Mouse (Mus musculus): ENCODE results near the gene Trim41. TPM values are rescaled to one million over a fixed set of nuclear protein-coding genes. Genes with fewer than 3 reads are reported as not detected.

The Trim41 gene
- polyA plus RNA-seq, 1 experiment: 95.5 TPM

DNA sequence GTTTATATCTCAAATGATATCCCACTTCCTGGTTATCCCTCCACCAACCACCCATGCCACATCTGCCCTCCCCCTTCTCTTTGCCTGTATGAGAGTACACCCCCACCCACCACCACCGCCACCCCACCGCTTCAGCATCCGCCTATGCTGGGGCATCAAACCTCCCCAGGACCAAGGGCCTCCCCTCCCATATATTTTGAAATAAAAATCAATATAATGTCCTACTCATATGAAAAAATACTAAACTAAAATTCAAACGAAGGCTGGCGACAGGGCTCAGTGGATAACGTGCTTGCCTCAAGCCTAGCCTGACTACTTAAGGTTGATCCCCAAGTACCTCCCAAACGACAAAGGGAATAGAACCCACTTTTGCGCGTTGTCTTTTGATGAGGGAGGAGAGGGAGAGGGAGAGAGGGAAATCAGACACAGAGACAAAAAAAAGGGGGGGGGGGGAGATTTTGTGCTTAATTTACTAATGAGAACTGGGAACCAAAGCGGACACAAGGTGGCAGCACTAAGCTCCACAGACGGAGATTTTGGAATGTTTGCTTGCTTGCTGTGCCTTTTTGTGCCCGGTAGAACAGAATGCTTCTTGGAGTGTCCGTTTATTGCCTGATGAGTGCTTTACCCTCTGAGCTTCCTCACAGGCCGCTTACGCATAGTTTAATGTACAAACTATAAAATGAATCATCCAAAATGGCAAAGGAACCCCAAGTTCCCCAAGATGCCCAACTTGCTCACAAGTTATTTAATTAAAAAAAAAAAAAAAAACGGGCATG is 28.7 kb downstream of the Trim41 start:
- H3K27me3 ChIP-seq (ENCODE audit: control insufficient read depth, insufficient read depth, low read length): no peaks in the 10 kb centered on the region
- H3K36me3 ChIP-seq (ENCODE audit: control insufficient read depth, insufficient read depth, low read length): no peaks in the 10 kb centered on the region
- no peak overlapping the region for H3K4me3 ChIP-seq (ENCODE audit: control insufficient read depth, low read depth, low read length)
- TF ChIP-seq POLR2A (IDR thresholded peaks at IDR 0.05; ENCODE audit: control insufficient read depth, low read depth, low read length): no peak
- peak; percentile 33; the same call in 1 of the 2 replicates for TF ChIP-seq CTCF (IDR thresholded peaks at IDR 0.05; ENCODE audit: control insufficient read depth, insufficient read depth, insufficient replicate concordance, low read depth, low read length)
- no peak overlapping the region for H3K27ac ChIP-seq (ENCODE audit: control insufficient read depth, insufficient read depth, low read depth, low read length)
- H3K4me1 ChIP-seq (ENCODE audit: control insufficient read depth, insufficient read depth, low read length): peaks cover 10% of the 10 kb centered on the region; the same call in 1 of the 2 replicates

DNA sequence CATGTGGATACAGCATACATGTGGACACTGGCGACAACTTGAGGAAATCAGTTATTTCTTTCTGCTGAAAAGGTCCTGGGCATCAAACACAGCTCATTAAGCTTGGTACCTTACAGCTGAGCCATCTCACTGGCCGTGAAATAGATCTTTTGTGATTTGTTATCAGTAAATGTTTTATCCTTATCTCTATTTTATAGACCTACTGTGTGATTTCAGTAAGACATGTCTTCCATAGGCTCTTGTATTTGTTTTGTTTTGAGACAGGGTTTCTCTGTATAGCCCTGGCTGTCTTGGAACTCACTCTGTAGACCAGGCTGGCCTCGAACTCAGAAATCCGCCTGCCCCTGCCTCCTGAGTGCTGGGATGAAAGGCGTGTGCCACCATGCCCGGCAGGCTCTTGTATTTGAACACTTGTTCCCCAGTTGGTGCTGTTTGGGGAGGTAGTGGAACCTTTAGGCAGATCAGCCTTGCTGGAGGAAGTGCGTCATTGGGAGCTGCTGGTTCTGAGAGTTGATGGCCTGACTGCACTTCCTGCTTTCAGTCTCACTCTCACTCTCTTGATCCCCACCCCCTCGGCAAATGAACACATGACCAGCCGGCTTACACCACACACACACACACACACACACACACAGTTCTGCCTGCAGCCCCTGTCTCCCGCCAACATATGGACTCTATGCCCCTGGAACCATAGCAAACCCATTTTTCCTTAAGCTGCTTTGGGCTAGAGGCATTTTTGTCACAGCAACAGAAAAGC is 29.5 kb downstream of the Trim41 start:
- H3K36me3 ChIP-seq (ENCODE audit: control insufficient read depth, insufficient read depth, low read length): no peaks in the 10 kb centered on the region
- H3K27ac ChIP-seq (ENCODE audit: control insufficient read depth, insufficient read depth, low read depth, low read length): no peak overlapping the region
- peaks cover 10% of the 10 kb centered on the region; the same call in 1 of the 2 replicates for H3K4me1 ChIP-seq (ENCODE audit: control insufficient read depth, insufficient read depth, low read length)
- no peaks in the 10 kb centered on the region for H3K27me3 ChIP-seq (ENCODE audit: control insufficient read depth, insufficient read depth, low read length)
- no peak overlapping the region for H3K4me3 ChIP-seq (ENCODE audit: control insufficient read depth, low read depth, low read length)
- TF ChIP-seq POLR2A (IDR thresholded peaks at IDR 0.05; ENCODE audit: control insufficient read depth, low read depth, low read length): no peak
- no peak for TF ChIP-seq CTCF (IDR thresholded peaks at IDR 0.05; ENCODE audit: control insufficient read depth, insufficient read depth, insufficient replicate concordance, low read depth, low read length)

DNA sequence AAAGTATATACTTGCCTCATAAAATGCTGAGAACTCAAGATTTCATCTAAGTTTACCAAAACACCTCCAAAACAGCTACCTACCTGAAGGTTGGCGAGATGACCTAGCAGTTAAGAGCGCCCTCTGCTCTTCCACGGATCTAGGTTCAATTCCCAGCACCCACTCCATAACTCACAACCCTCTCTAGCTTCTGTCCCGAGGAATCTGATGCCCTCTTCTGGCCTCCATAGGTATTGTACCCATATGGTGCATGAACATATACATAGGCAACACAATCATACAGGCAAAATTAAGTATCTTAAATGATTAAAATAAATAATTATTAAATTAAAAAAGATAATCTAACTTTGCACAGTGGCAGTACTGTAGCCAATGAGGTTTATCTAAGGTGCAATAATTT is 34.9 kb downstream of the Trim41 start:
- TF ChIP-seq POLR2A (IDR thresholded peaks at IDR 0.05; ENCODE audit: control insufficient read depth, low read depth, low read length) (no peak), CTCF (IDR thresholded peaks at IDR 0.05; ENCODE audit: control insufficient read depth, insufficient read depth, insufficient replicate concordance, low read depth, low read length) (no peak)
- H3K27me3 ChIP-seq (ENCODE audit: control insufficient read depth, insufficient read depth, low read length): no peaks in the 10 kb centered on the region
- no peak overlapping the region for H3K27ac ChIP-seq (ENCODE audit: control insufficient read depth, insufficient read depth, low read depth, low read length)
- H3K4me3 ChIP-seq (ENCODE audit: control insufficient read depth, low read depth, low read length): no peak overlapping the region
- no peaks in the 10 kb centered on the region for H3K4me1 ChIP-seq (ENCODE audit: control insufficient read depth, insufficient read depth, low read length)
- no peaks in the 10 kb centered on the region for H3K36me3 ChIP-seq (ENCODE audit: control insufficient read depth, insufficient read depth, low read length)

DNA sequence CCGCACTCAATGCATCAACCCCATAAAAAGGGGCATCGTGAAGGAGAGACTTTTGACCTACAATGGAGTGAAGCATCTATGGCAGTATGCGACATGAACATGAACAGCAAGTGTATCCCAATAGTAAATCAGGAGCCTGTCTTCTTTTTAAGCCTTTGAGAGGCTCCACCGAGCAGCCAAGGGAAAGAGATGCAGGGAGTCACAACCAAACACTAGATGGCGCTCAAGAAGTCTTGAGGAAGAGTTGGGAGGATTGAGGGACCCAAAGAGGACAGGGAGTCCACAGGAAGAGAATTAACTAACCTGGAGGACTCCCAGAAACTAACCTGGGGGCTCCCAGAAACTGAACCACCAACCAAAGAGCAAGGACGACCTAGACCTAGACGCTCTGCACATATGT is 37.7 kb downstream of the Trim41 start:
- TF ChIP-seq CTCF (IDR thresholded peaks at IDR 0.05; ENCODE audit: control insufficient read depth, insufficient read depth, insufficient replicate concordance, low read depth, low read length): no peak
- no peak for TF ChIP-seq POLR2A (IDR thresholded peaks at IDR 0.05; ENCODE audit: control insufficient read depth, low read depth, low read length)
- no peak overlapping the region for H3K27ac ChIP-seq (ENCODE audit: control insufficient read depth, insufficient read depth, low read depth, low read length)
- H3K4me1 ChIP-seq (ENCODE audit: control insufficient read depth, insufficient read depth, low read length): no peaks in the 10 kb centered on the region; the same call in 1 of the 2 replicates
- H3K4me3 ChIP-seq (ENCODE audit: control insufficient read depth, low read depth, low read length): no peak overlapping the region
- H3K36me3 ChIP-seq (ENCODE audit: control insufficient read depth, insufficient read depth, low read length): no peaks in the 10 kb centered on the region
- H3K27me3 ChIP-seq (ENCODE audit: control insufficient read depth, insufficient read depth, low read length): no peaks in the 10 kb centered on the region

DNA sequence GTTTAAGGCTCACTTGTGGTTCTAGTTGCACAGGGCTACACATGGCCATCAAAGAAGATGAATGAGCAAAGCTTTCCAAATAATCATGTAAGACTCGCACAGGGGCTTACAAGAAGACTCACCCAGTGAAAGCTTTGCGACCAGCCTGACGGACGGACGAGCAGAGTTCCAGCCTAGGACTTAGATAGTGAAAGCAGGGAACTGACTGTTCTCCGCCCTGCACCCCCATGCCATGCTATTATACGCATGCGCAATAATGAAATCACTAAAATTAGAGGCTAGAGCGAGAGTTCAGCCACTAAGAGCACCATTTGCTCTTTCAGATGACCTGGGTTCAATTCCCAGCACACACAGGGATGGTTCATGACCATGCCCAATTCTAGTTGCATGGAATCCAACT is 39.9 kb downstream of the Trim41 start:
- no peak overlapping the region for H3K4me3 ChIP-seq (ENCODE audit: control insufficient read depth, low read depth, low read length)
- no peaks in the 10 kb centered on the region; the same call in 1 of the 2 replicates for H3K4me1 ChIP-seq (ENCODE audit: control insufficient read depth, insufficient read depth, low read length)
- no peak for TF ChIP-seq CTCF (IDR thresholded peaks at IDR 0.05; ENCODE audit: control insufficient read depth, insufficient read depth, insufficient replicate concordance, low read depth, low read length)
- no peak for TF ChIP-seq POLR2A (IDR thresholded peaks at IDR 0.05; ENCODE audit: control insufficient read depth, low read depth, low read length)
- no peaks in the 10 kb centered on the region for H3K36me3 ChIP-seq (ENCODE audit: control insufficient read depth, insufficient read depth, low read length)
- no peak overlapping the region for H3K27ac ChIP-seq (ENCODE audit: control insufficient read depth, insufficient read depth, low read depth, low read length)
- H3K27me3 ChIP-seq (ENCODE audit: control insufficient read depth, insufficient read depth, low read length): no peaks in the 10 kb centered on the region

DNA sequence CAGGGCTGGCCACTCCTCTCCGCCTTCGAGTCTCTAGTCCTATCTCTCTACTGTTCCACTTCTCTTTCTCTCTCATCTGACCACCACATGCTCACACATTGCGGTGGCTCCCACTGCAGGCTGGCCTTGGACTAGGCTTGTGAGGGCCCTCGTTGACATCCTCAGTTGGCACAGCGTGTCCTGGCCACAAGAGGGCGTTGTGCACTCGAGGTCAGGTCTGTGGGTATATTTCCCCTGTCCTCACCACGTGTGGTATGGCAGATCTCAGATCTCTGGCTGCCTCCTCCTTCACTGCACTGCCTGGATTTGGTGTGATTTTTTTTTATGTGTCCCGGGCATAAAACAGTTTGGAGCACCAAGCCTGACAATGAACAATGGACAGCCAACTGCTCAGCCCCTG is 40.5 kb downstream of the Trim41 start:
- Histone ChIP-seq H3K36me3 (ENCODE audit: control insufficient read depth, insufficient read depth, low read length) (no peaks in the 10 kb centered on the region), H3K4me3 (ENCODE audit: control insufficient read depth, low read depth, low read length) (no peak overlapping the region), H3K27me3 (ENCODE audit: control insufficient read depth, insufficient read depth, low read length) (no peaks in the 10 kb centered on the region), H3K27ac (ENCODE audit: control insufficient read depth, insufficient read depth, low read depth, low read length) (no peak overlapping the region), H3K4me1 (ENCODE audit: control insufficient read depth, insufficient read depth, low read length) (no peaks in the 10 kb centered on the region; the same call in 1 of the 2 replicates)
- TF ChIP-seq CTCF (IDR thresholded peaks at IDR 0.05; ENCODE audit: control insufficient read depth, insufficient read depth, insufficient replicate concordance, low read depth, low read length) (peak; percentile 85; the same call in 1 of the 2 replicates), POLR2A (IDR thresholded peaks at IDR 0.05; ENCODE audit: control insufficient read depth, low read depth, low read length) (no peak)

DNA sequence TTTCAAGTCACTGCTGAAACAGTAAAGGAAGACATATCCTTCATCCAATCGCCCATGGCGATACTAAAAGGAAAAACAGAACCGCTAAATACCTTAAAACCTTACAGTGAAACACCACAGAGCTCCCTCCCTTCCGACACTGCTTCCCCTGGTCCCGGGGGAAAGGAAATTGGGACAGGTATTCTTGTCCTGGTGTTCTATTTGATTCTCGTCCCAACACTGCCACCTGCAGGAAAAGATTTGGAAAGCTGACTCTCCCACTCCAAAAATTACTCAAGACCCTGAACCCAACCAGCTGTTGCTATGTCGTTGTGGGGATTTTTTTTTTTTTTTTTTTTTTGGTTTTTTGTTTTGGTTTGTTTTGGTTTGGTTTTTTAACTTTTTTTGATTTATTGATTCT is 41.7 kb downstream of the Trim41 start:
- Histone ChIP-seq H3K36me3 (ENCODE audit: control insufficient read depth, insufficient read depth, low read length) (no peaks in the 10 kb centered on the region), H3K4me3 (ENCODE audit: control insufficient read depth, low read depth, low read length) (no peak overlapping the region), H3K4me1 (ENCODE audit: control insufficient read depth, insufficient read depth, low read length) (no peaks in the 10 kb centered on the region; the same call in 1 of the 2 replicates), H3K27ac (ENCODE audit: control insufficient read depth, insufficient read depth, low read depth, low read length) (no peak overlapping the region), H3K27me3 (ENCODE audit: control insufficient read depth, insufficient read depth, low read length) (no peaks in the 10 kb centered on the region)
- no peak for TF ChIP-seq POLR2A (IDR thresholded peaks at IDR 0.05; ENCODE audit: control insufficient read depth, low read depth, low read length)
- no peak for TF ChIP-seq CTCF (IDR thresholded peaks at IDR 0.05; ENCODE audit: control insufficient read depth, insufficient read depth, insufficient replicate concordance, low read depth, low read length)
